Comparison of ENCODE assay signal across 22 mouse cellular contexts in the genomic region with DNA sequence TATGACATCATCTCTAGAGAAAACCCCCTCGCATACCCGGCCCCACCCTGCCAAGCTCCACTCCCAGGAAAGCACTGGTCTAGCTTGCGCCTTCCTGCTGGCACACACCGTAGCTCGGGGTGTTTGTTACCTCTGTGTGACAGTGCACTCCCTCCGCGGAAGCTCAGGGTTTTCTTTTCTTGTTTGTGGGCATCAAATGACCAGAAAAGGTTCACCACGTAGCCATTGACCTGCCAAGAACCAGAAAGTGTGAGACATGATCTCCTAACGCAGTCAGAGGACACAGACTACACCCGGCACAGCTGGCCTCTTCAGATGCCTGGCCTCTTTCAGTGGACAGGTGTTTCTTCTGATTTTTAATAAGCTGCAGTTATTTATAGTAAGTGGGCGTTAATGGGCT.
"Had no signal": no experiment of that assay in that cellular context is flagged by ENCODE, and none has a peak within 500 bp of the region (broad histone marks: within the 10 kb centered on the region; RNA-seq: fewer than 3 reads in every experiment).

No protein-coding gene starts in this region.

- H3K4me2 ChIP-seq: limb, embryonic 13.5 days; liver, embryonic 12.5 days; liver, embryonic 15.5 days; lung, embryonic 15.5 days; midbrain, embryonic 12.5 days; neural tube, embryonic 13.5 days had no signal

- H3K9me3 ChIP-seq: limb, embryonic 10.5 days; limb, embryonic 13.5 days; liver, embryonic 12.5 days; liver, embryonic 15.5 days; lung, embryonic 15.5 days; midbrain, embryonic 12.5 days; neural tube, embryonic 13.5 days had no signal

- H3K27ac ChIP-seq: kidney, postnatal 0 days; layer of hippocampus, adult 2 months; limb, embryonic 10.5 days; limb, embryonic 13.5 days; liver, embryonic 12.5 days; liver, embryonic 15.5 days; lung, embryonic 15.5 days; midbrain, embryonic 12.5 days; neural tube, embryonic 13.5 days had no signal

- H3K4me3 ChIP-seq: layer of hippocampus, adult 2 months; limb, embryonic 10.5 days; limb, embryonic 13.5 days; liver, embryonic 12.5 days; liver, embryonic 15.5 days; lung, embryonic 15.5 days; midbrain, embryonic 12.5 days; myocyte; neural tube, embryonic 13.5 days had no signal

- ATAC-seq: liver, embryonic 12.5 days; midbrain, embryonic 16.5 days had no signal

- H3K4me1 ChIP-seq: liver, embryonic 12.5 days; liver, embryonic 15.5 days; lung, embryonic 15.5 days; midbrain, embryonic 12.5 days had no signal

- H3K36me3 ChIP-seq: liver, embryonic 12.5 days; liver, embryonic 15.5 days had no signal

- H3K27me3 ChIP-seq: limb, embryonic 13.5 days; liver, embryonic 12.5 days; liver, embryonic 15.5 days; lung, embryonic 15.5 days; midbrain, embryonic 12.5 days; neural tube, embryonic 13.5 days had no signal

- DNase-seq: kidney, adult 9 months; kidney, postnatal 25 days; layer of hippocampus, adult 9-11 months; liver; lung, adult 18-20 months; lung, postnatal 10 days; lung, postnatal 4 days; retina, postnatal 1 day; right cerebral cortex, postnatal 25 days; thymus, adult 18-20 months; thymus, postnatal 36 days had no signal

- H3K9ac ChIP-seq: limb, embryonic 13.5 days; liver, embryonic 12.5 days; liver, embryonic 15.5 days; lung, embryonic 15.5 days; midbrain, embryonic 12.5 days; neural tube, embryonic 13.5 days had no signal
